Mouse (Mus musculus): ENCODE data around the gene C530008M17Rik. TPM values are rescaled to one million over a fixed set of nuclear protein-coding genes. Genes with fewer than 3 reads are reported as not detected.

The C530008M17Rik gene
- total RNA-seq, 2 experiments from 2014 or later: 69.6 to 90.1 TPM

DNA sequence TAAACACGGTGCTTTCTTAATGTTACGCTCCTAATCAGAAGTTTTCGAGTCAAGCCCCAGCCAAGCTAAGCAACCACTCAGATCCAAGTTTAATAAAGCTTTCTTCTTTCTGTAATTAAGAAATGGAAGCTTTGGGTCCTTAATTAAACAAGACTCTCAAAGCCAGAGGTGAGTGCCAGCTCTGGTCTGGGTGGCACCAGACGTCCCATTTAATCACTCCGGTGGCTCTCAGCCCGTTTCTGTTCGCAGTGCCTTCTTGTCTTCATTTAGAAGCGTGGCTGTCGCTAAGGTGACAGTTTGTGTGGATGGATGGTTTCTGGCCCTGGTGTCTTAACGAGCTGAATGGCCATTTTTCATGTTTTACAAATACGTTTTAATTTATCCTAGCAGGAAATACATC lies 158.7 kb downstream of the C530008M17Rik start:
- no peak for ATAC-seq (replicated peaks; ENCODE audit: low FRiP score, poor library complexity, severe bottlenecking)

DNA sequence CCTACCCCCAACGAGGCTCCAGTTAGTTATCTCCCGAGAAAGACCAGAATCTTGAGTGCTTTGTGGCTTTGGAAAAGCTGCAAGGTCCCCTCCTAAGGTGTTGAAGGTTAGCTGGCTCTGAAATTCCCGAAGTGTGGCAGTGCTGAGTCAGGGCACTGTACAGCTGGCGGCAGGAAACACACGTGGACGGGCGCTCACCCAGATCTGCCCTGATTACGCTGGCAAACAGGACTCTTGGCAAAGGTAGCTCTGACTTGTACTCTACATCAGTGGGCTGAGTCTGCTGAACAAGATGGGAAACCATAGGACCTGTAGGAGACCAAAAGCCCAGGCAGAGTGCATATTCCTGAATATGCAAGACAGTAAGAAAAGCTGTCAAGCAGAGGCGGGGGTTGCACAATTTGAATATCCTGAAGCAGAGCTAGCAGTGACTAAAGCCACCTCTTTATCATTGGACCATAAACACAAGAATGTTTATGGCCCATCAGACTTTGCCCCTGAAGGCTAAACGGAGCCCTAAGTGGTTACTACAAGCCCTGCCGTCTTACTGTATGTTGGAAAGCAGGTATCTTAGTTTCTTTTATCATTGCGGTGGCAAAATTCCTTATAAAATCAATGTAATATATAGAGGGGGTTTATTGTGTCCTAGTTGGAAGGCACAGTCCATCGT lies 159.6 kb downstream of the C530008M17Rik start:
- ATAC-seq (replicated peaks; ENCODE audit: low FRiP score, poor library complexity, severe bottlenecking): no peak

DNA sequence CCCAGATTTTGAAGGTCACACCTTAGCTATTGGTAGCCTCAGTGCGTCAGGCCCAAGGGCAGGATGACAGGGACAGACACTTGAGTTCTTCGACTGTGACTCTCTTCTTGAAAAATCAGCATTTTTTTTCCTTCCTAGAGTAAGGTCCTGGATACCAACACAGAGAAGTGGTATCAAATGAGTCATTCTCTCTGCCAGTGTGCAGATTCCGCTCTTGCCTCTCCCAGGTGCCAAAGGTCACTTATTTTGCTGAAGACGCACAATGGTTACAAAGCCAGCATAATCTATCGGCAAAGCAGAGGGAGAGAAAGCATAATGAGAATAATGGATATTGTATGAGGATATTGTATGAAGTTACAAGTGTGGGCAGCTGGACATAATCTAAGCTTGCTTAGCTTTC lies 160.4 kb downstream of the C530008M17Rik start:
- ATAC-seq (replicated peaks; ENCODE audit: low FRiP score, poor library complexity, severe bottlenecking): no peak

DNA sequence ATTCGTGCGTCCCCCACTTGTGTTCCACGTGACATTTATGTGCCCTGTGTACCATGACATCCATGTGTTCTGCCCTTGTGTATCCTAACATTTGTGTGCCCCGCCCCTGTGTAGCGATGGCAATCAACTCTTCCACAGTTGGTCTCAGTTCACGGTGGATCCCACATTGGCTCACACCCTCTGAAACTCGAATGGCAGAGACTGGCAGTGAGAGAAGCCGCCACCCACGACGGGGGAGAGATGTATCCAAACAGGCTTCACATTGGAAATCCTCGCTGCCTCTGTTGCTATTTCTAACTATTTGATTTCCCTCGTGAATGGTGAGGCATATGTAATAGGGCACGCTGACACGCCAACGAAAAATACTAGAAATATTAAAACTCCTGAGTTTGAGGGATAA lies 161.4 kb downstream of the C530008M17Rik start:
- no peak for ATAC-seq (replicated peaks; ENCODE audit: low FRiP score, poor library complexity, severe bottlenecking)

DNA sequence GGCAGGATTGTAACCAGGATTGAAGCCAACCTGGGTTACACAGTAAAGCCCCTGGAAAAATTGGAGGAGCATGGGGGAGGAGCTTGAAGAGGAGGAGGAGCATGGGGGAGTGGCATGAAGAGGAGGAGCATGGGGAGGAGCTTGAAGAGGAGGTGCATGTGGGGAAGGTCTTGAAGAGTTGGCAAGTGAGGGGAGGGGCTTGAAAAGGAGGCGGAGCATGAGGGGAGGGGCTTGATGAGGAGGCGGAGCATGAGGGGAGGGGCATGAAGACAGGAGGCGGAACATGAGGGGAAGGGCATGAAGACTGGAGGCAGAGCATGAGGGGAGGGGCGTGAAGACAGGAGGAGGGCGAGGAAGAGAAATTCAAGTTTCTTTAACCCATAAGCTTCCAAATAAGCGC lies 162.5 kb downstream of the C530008M17Rik start:
- no peak for ATAC-seq (replicated peaks; ENCODE audit: low FRiP score, poor library complexity, severe bottlenecking)

DNA sequence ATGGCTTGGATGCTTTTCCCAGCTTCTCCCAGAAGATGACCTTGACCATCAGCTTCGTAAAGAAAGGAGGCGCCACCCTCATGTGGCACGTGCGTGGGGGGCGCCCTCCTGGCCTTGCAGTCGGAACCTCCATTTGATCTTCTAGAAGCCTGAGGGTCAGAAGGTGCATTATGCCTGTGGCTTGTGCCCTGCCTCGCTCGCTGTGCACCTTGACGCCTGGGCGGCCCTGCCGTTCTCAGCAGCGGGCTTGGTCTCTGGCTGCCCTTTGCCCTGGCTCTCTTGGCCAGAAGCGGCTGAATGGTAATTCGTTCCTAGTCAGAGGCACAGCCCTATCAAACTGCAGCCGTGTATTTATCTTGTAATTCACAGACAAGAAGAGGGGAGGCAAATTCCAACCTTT lies 165.8 kb downstream of the C530008M17Rik start:
- ATAC-seq (replicated peaks; ENCODE audit: low FRiP score, poor library complexity, severe bottlenecking): no peak

DNA sequence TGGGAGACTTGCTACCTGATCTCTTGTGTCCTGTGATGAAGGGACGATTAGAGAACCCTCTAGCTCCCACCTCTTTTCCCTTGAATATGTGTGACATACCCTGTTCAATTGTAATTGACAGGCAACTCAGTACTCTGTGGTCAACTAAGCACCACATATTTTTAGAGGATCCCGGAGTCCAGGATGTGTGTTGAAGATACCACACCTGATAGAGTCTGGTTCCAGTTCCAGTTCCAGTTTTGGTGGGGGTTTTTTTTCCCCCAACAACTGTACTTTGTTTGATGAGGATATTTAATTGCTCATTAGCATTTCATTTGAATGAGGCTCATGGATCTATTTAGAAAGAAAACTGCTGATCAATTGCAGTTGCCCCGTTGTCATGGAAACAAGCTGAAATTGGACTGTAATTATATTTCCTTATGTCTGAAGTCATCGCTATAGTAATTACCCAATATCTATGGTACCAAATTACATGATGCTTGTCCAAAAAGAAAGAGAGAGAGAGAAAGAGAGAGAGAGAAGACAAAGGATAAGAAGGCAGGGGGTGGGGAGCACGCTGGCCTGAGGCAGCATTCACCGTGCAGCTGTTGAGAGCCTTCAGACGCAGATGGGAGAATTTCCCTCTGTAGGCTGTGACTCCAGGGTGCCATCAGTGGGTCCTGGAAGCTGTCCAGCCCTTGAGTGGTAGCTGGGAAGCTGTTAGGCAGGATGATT lies 172.4 kb downstream of the C530008M17Rik start:
- no peak for ATAC-seq (replicated peaks; ENCODE audit: low FRiP score, poor library complexity, severe bottlenecking)

DNA sequence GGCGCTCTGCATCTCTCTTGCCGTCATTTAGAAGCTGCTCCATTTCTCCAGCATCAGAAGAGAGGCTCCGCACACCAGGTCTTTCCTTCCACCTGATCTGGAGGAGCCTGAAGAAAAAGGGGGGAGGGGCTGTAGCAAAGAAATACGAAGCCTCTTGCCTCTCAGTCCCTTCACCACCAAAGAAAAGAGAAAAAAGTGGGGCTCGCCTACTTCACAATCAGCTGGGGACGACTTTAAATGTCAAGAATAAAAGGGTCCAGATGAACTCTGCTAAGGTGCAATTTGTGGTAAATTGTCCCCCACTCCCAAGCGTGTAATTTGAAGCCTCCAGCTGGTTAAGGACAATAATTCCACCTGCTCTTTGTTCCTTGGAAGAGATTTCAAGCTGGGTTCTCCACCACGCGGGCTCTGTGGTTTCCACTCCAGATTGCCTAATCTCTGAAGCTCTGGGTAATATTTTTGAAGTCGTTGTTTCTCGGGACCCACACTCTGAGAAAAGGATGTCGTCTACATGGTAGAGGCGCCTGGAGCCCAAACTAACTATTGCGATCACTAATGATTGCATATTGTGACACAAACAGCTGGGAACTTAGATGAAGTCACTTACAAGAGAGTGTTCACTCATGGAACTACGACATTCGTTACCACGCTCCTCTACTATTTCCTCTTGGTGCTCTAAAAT lies 176.4 kb downstream of the C530008M17Rik start:
- no peak for ATAC-seq (replicated peaks; ENCODE audit: low FRiP score, poor library complexity, severe bottlenecking)

DNA sequence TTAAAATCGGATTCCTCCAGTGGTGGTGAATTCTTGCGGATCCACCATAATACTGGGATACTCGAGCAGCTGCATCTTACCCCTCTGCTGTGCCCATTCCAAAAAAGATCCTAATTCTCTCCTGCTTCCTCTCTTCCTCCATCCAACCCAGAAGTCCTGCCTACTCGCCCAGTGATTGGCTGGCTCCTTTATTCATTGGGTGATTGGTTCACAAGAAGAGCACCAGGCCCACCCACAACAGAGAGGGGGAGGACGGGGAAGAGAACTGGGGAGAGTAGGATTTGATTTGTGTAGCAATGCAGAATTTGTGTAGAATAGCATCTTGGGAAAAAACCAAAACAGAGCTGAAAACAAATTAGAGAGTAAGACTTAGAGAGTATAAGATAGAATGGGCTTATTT lies 180.7 kb downstream of the C530008M17Rik start:
- no peak for ATAC-seq (replicated peaks; ENCODE audit: low FRiP score, poor library complexity, severe bottlenecking)

DNA sequence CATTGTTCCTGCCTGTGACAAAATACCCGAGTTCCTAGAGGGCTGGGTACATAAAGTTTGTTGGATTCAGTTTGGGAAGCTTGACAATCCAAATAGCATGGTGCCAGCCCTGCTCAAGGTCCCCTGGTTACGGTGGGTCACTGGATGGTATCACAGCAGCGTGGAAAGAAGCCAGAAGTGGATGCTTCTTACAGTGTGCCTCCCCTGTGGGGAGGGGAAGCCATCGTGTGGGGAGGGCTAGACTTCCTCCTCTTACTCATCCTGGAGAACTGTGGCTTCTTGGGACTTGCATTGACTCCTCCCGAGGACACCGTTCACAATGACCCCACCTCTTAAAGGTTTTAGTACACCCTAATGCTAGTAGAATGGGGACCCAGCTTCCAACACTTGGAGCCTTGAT lies 183.5 kb downstream of the C530008M17Rik start:
- no peak for ATAC-seq (replicated peaks; ENCODE audit: low FRiP score, poor library complexity, severe bottlenecking)

DNA sequence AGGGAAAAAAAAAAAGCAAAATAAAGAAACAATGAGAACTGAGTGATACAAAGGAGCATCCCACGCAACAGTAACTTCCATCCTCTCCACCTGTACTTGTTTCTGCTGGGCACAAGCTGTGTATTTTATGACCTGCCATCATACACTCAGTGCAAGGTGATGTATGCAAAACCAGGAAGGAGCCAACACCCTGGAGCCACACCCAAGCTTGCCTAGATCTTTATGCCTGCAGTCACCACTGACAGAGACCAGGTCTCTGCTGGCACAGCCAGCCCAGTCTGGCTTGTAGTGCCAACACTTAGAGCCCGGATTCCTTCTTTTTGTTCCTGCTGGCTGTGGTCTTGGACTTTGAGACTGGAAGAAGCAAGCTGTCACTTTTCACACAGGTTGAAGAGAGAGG lies 185.5 kb downstream of the C530008M17Rik start:
- ATAC-seq (replicated peaks; ENCODE audit: low FRiP score, poor library complexity, severe bottlenecking): no peak

DNA sequence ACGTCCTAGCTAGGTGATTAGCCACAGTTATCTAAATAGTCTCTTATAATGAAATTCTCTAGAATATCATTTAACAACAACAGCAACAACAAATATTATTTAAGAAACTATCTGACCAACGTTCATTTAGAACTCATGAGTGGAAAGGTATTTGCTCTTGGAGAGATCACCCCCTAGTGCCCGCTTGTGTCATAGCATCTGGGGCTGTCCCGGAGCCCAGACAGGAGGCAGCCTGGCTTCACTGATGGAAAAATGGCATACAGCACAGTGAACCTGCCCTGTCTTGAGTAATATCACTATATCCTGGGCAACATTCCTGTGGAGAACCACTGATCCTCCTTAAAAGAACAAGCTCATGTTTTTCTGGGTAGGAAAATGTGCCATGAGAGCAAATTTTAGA lies 187.1 kb downstream of the C530008M17Rik start:
- peak; percentile 79 for ATAC-seq (replicated peaks; ENCODE audit: low FRiP score, poor library complexity, severe bottlenecking)

DNA sequence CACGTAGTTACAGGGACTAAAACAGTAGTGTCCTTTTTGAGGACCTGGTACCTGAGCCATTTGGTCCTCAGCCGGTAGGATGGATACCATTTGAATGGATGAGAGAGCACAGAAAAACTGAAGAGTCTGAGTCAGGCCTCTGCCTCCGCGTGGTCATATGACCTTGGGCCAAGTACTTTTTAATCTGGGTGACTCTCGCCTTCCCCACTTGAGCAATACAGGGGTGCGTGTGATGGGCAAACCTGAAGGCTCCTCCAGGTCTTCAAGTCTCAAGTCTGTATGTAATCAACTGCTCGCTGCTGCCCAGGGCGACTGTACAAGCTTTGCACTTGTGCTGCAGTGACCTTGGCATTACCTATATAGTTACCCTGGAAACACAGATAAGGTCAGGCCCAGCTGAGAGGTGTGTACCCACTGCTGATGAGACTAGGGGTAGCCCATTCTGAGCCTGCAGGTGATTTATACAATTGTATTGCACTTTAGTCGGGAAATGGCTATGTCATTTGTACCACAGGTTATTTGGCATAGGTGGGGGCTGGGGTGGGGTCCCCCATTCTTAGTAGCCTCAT lies 187.6 kb downstream of the C530008M17Rik start:
- no peak for ATAC-seq (replicated peaks; ENCODE audit: low FRiP score, poor library complexity, severe bottlenecking)

DNA sequence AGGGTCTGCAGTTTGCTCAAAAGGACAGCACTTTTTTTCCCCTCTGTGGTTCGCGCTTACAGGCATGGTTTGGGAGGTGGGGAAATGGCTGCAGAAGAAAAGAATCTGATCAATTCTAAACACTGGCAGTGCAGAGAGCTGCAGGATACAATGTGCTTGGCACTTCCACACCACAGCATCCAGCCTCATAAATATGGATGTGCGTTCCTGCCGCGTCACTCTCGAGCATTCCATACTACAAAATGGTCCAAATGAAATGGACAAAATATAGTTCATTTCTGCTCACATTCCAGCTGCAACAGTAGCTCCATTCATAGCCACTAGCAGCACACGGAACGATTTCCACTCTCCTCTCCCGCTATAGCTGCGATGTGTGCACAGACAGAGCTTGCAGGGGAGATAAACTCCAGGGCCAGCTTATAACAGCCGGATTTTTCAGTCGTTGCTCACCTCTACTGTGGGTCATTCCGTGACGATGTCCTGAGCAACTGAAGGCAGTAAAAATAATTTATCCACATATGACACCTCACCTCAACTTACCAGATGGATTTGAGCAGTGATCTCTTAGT lies 188.4 kb downstream of the C530008M17Rik start:
- ATAC-seq (replicated peaks; ENCODE audit: low FRiP score, poor library complexity, severe bottlenecking): no peak

DNA sequence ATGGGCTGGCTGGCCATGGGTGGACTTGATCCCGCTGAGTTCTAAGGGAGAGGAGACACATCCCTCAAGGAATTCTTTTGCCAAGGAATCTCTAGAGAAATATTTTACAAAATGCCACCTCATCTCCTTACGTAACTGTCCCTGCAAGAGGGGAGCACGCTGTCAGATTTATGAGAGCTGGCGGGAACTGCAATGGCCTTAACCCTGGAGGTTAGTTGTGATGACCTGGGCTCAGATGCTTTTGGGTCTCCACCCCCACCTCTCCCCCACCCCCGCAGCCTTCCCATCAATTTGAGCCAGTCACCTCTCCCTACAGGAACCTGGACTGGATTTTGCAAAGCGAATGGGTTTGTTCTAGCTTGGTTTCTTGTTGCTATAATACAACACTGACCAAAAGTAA lies 190.8 kb downstream of the C530008M17Rik start:
- no peak for ATAC-seq (replicated peaks; ENCODE audit: low FRiP score, poor library complexity, severe bottlenecking)

DNA sequence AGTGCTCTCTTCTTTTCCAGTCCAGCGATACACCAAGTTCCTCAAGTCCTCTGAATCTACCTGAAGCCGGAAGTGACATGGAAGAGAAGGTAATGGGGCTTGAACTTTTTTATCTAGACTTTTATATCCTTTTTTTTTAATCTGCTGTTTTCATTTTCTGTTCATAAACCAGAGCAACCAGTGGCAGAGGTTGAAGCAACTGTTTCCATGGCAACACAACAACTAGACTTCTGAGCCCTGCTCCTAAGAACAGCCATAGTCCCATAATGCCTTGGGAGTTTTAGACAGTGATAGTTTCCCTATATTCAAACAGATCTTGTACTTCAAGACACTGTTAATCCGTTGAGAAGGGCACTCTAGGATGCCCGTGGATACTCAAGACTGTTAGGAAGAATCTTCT lies 195.0 kb downstream of the C530008M17Rik start:
- ATAC-seq (replicated peaks; ENCODE audit: low FRiP score, poor library complexity, severe bottlenecking): no peak

DNA sequence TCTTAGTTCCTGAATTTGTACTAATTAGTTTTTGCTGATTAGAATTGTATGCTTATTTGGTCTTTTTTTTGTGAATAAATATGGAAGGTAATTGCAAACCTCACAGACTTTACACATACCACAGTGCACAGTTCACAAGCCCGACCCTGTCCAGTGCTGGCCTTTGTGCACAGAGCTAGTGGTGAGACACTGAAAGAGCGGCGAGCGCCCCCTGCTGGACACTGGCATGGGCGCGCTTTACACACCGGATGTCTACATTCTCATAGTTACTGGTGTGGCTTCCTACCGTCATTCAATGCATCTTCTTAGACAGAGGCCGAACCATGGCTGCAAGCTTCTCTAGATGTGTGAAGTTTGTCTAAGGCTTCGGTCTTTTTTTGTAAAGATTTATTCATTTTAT lies 197.2 kb downstream of the C530008M17Rik start:
- peak; percentile 78 for ATAC-seq (replicated peaks; ENCODE audit: low FRiP score, poor library complexity, severe bottlenecking)

DNA sequence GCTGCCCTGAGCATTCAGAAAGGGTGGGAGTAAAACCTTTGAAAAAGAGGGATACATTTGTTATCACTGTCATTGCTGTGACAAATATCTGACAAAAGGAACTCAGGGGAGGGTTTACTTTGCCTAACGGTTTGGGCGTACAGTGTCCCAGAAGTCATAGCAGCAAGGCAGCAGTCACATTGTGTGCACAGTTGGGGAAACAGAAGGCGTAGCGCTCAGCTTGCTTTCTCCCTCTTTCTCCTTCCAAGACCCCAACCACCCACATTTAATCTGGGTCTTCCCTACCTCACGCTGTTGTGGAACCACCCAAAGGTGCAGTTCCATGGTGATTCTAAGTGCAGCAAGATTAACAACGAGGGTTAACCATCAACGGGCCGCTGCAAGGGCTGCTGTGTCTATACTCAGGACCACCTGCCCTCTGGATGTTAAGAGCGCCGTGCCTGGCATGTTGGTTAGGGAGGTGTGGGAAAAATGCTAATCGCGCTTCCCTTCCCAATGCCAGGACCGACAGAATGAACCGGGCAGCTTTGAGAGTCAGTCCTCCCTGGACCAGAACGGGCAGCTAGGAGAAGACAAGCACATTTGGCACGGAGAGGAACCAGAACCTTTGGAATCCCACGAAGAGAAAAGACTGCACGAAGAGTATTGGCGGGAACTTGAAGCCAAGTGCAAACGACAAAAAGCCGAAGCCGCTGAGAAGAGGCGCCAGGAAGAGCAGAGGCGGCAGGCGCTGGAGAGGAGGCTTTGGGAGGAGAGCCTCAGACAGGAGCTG lies 199.7 kb downstream of the C530008M17Rik start:
- no peak for ATAC-seq (replicated peaks; ENCODE audit: low FRiP score, poor library complexity, severe bottlenecking)

DNA sequence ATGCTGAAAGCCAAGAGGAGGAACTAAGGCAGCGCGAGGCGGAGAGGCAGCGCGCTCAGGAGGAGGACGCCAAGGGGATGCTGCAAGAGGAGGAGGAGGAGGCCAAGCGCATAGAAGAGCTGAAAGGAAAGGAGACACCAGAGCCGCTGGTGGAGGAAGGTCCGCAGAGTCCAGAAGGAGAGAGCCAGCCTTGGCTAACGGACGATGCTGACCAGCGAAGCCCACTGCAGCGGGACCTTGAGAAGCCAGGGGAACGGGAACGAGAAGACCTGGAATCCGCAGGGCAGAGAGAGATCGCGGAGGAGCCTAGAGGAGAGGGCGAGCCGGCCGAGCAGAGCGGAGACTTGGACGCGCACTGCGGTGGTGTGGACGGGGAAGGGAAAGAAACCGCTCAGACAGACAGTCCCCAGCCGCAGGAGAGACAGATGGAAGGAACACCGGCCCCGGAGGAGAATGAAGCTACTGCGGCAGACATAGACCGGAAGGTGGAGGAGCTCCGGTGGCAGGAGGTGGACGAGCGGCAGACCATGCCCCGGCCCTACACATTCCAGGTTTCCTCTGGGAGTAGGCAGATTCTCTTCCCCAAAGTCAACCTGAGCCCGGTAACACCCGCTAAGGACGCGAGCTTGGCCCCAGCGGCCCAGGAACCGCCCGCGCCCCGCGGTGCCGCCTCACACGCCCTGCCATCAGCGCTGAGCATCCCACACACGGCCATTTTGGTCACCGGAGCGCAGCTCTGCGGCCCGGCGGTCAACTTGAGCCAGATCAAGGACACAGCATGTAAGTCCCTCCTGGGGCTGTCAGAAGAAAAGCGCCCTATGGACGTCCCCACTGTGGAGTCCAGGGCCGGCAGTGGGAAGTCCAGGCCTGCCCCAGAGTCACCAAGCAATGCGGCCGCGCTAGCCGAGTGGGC lies 201.0 kb downstream of the C530008M17Rik start:
- no peak for ATAC-seq (replicated peaks; ENCODE audit: low FRiP score, poor library complexity, severe bottlenecking)

All from erythroid progenitor cell, adult 5-6 weeks (primary cell).